Mouse (Mus musculus): ENCODE results near the gene Foxn3.
"Not testable (repeated sequence)": the region's sequence is repeated elsewhere in the genome, so short reads cannot be mapped to it uniquely, and the experiment has no call there.

The Foxn3 gene

DNA sequence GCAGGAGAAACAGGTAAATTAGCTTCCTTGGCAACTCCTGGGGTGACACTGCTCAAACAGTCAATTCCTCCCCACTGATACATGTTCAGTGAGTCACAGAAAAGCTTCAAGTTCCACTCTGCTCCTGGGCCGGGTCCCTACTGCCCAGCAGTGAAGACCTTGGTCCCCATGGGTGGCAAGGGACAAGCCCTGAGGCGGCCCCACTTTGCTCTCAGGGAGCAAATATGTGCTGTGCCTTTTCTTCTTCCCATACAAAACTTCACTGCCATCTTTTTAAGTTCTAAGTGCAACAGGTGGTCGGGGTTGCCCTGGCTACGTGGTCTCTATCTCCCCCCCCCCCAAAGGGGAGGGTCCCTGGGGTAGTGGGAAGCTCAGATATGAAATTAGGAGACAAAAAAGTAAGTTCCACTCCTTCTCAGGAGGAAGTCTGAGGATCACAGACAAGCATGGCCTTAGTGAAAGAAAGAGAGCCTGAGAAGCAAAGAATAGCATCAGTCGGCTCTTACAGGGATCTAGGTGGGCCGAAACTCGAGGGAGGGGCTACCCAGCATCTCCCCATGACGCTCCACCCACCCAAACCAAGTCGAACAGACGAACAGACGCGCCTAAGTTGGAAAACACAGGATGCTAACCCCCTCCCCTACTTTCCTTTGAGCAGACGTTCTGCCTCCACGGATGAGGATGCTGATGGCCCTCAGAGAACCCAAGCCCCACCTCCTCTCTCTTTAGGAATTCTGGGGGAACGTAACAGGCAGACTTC, 342.1 kb downstream of the Foxn3 start:
- DNase-seq (ENCODE audit: low spot score in 2 of 2) = no peak

- no peak for DNase-seq (ENCODE audit: low spot score in 2 of 2)
Measured at GRCm38 (mm10) chr12:99220333-99220732, 343.0 kb downstream of the Foxn3 start.

- DNase-seq (ENCODE audit: low spot score in 2 of 2) = no peak
Measured at GRCm38 (mm10) chr12:99219812-99220211, 343.6 kb downstream of the Foxn3 start.

GRCm38 (mm10) chr12:99217145-99217698, 346.2 kb downstream of the Foxn3 start:
- DNase-seq (ENCODE audit: low spot score in 2 of 2) = no peak

GRCm38 (mm10) chr12:99216341-99216761, 347.0 kb downstream of the Foxn3 start:
- DNase-seq (ENCODE audit: low spot score in 2 of 2) = no peak

GRCm38 (mm10) chr12:99215521-99216255, 347.7 kb downstream of the Foxn3 start:
- DNase-seq (ENCODE audit: low spot score in 2 of 2) = no peak

- DNase-seq (ENCODE audit: low spot score in 2 of 2) = no peak
Measured at GRCm38 (mm10) chr12:99214098-99214497, 349.3 kb downstream of the Foxn3 start.

DNA sequence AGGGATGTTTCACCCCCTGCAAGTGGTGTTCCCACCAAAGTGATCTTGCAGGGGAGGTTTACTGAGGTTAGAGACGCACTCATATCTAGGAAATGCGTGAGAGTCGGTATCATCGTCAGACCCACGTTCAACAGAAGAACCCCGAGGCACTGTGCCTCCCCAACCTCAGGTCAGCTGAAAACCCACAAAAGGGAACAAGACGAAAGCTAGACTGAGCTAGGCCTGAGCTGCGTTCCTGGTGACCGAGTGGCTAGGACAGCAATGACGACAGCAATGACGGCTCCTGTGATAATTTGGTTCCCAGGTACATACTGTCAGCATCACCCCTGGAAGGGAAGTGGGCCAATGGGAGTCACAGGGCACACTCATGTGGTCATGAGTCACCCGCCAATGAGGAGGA, 350.2 kb downstream of the Foxn3 start:
- DNase-seq (ENCODE audit: low spot score in 2 of 2) = no peak

DNA sequence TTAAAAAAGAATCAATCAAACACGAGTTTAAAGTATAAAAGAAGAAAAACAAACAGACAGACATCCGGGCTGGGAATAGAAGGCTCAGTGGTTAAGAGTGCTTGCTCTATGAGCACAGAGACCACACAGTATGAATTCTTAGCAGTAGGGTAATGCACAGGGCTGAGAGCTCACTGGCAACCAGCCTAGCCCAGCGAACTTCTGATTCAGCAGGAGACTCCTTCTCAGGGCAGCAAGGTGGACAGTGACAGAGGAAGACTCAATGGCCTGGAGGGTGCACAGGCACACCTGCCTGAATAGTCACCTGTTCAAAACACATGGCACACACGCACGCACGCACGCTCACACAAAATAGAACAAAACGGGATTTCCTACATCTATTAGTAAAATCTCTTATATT, 353.6 kb downstream of the Foxn3 start:
- DNase-seq (ENCODE audit: low spot score in 2 of 2) = no peak

GRCm38 (mm10) chr12:99208251-99208650, 355.1 kb downstream of the Foxn3 start:
- no peak for DNase-seq (ENCODE audit: low spot score in 2 of 2)

- no peak for DNase-seq (ENCODE audit: low spot score in 2 of 2)
Measured at GRCm38 (mm10) chr12:99207014-99207612, 356.3 kb downstream of the Foxn3 start.

DNA sequence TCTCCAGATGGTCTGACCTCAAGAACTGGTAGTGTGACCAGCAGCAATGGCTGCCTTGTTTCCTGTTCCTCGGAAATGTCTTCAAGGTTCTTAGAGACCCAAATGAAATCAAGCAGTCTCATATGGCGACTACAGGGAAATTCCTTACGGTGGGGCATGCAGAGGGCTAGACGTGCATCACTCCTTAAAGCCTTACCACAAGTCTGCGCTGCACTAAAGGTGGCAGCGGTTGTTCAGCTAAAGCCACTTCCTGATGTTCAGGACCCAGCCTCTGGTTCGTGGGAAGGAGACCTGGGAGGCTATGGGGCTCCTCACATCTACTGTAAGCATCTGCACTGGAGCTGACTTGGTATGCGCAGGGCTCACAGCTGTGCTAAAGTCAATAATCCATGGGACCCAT, 357.6 kb downstream of the Foxn3 start:
- no peak for DNase-seq (ENCODE audit: low spot score in 2 of 2)

- DNase-seq (ENCODE audit: low spot score in 2 of 2) = no peak
Measured at GRCm38 (mm10) chr12:99199124-99199483, 364.3 kb downstream of the Foxn3 start.

- DNase-seq (ENCODE audit: low spot score in 2 of 2) = no peak
Measured at GRCm38 (mm10) chr12:99198428-99199123, 364.8 kb downstream of the Foxn3 start.

DNA sequence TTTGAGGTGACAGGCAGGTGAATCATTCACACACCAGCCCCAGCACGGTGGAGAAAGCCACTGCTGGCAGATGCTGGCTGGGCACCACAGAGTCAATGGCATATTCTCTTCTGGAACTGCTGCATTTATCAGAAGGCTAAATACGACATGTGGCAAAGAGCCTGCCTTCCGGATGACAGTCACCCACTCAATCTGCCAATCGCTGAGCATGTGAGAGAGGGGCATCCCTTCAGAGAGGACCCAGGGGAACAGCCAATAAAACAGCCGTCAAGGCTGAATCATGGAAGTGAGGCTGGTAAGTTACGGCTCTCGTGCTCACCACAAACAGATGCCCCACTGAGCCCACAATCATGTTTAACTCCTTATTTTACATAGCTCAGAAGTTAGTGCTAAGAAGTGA, 366.4 kb downstream of the Foxn3 start:
- no peak for DNase-seq (ENCODE audit: low spot score in 2 of 2)

DNA sequence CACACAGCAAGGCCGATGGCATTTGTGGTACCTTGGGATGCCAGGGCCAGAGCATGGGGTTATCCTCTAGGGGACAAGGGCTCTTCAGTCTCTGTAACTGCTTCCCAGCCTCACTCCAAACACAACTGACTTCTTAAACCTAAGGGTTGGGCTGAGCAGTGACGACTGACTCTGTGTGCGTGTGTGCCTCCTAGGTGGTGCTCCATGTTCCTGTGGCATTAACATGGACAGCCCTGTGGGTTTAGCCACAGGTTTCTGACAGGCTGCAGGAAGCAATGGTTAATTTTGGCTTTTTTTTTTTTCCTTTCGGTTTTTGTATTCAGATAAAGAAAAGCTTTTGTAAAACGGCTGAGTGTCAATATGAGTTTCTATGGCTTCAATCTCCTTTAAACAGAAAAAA, 367.7 kb downstream of the Foxn3 start:
- no peak for DNase-seq (ENCODE audit: low spot score in 2 of 2)

- DNase-seq (ENCODE audit: low spot score in 2 of 2) = not testable (repeated sequence)
Measured at GRCm38 (mm10) chr12:99194120-99194519, 369.3 kb downstream of the Foxn3 start.

DNA sequence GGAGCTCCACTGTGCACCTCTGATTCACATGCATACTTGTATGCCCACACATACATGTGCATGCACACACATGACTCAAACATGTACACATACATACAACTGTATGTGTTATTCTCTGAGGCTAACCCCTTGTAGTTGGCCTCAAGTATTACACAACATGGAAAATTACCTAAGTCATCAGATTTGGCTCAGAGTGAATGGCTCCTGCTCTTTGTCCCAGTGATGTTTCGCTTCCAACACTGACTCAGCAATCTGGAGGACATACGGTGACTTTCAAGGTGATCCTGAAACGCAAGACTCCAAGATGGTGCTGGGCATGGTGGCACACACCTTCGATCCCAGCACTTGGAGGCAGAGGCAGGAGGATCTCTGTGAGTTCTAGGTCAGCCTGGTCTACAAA, 375.7 kb downstream of the Foxn3 start:
- no peak for DNase-seq (ENCODE audit: low spot score in 2 of 2)

- DNase-seq (ENCODE audit: low spot score in 2 of 2) = no peak
Measured at GRCm38 (mm10) chr12:99186239-99186638, 377.1 kb downstream of the Foxn3 start.

GRCm38 (mm10) chr12:99183261-99183792, 380.1 kb downstream of the Foxn3 start:
- no peak for DNase-seq (ENCODE audit: low spot score in 2 of 2)

- no peak for DNase-seq (ENCODE audit: low spot score in 2 of 2)
Measured at GRCm38 (mm10) chr12:99182338-99182737, 381.0 kb downstream of the Foxn3 start.

Measured in frontal cortex, postnatal 25 days (tissue).